Mouse (Mus musculus) lung, embryonic 16.5 days (tissue): ENCODE results near the gene Olfr1301. TPM values are rescaled to one million over a fixed set of nuclear protein-coding genes. Genes with fewer than 3 reads are reported as not detected.

Source experiments
- ATAC-seq: fragments of 200-750 bp; cut with Nextera tagmentation; 2 replicates; pipeline ENCODE4 v1.8.0; 2017; ENCODE audit warnings: low read depth, mild to moderate bottlenecking, moderate library complexity
- H3K27ac ChIP-seq: fragments of 300-500 bp; sonication (generic); 2 replicates; pipeline ENCODE4 v1.5.1; 2014; ENCODE audit warnings: mild to moderate bottlenecking, control low read depth, low read length
- H3K27me3 ChIP-seq: fragments of 300-500 bp; sonication (generic); 2 replicates; pipeline ENCODE4 v1.6.1; 2014; ENCODE audit warnings: low read depth, low read length, mixed read lengths; ENCODE audit not compliant: control insufficient read depth, insufficient read depth
- H3K36me3 ChIP-seq: fragments of 300-500 bp; sonication (generic); 2 replicates; pipeline ENCODE4 v1.6.1; 2014; ENCODE audit warnings: low read length; ENCODE audit not compliant: control insufficient read depth, insufficient read depth
- H3K4me1 ChIP-seq: fragments of 300-500 bp; sonication (generic); replicated peaks from 2 replicates; pipeline ENCODE4 v1.6.1; 2014; ENCODE audit warnings: low read length, mixed read lengths; ENCODE audit not compliant: control insufficient read depth, insufficient read depth
- H3K4me2 ChIP-seq: fragments of 300-500 bp; sonication (generic); 2 replicates; pipeline ENCODE4 v1.6.1; 2014; ENCODE audit warnings: low read depth, low read length, control low read depth
- H3K4me3 ChIP-seq: fragments of 300-500 bp; sonication (generic); 2 replicates; pipeline ENCODE4 v1.5.1; 2014; ENCODE audit warnings: mild to moderate bottlenecking, low read length, control low read depth
- H3K9ac ChIP-seq: fragments of 300-500 bp; sonication (generic); 2 replicates; pipeline ENCODE4 v1.6.1; 2014; ENCODE audit warnings: low read length, control low read depth
- H3K9me3 ChIP-seq: fragments of 300-500 bp; sonication (generic); 2 replicates; pipeline ENCODE4 v1.6.1; 2016; ENCODE audit warnings: low read length; ENCODE audit not compliant: control insufficient read depth
- WGBS: fragments of 180-500 bp; shearing (Covaris S2); extraction: QIAGEN DNeasy Blood & Tissue Kit; methylation state at CpG from one replicate; pipeline ENCODE4 v1.1.7; 2014; 5-methylcytosine and 5-hydroxymethylcytosine counted together
- polyA plus RNA-seq: library from polyadenylated mRNA; unstranded; fragments of >200 nt; fragmentation: Nextera tagmentation; extraction: Ambion mirVana; gene quantifications from 2 replicates; pipeline ENCODE4 v1.2.1, GENCODE M21; 2015

Olfr1301 gene
- not detected in 2 replicates for polyA plus RNA-seq

- no peak within 1 kb of the TSS for H3K27ac ChIP-seq
- WGBS, result 72% methylated on average over 3 of the region's 3 CpGs
- H3K9me3 ChIP-seq, result no peaks in the 10 kb centered on the region
- no peaks in the 10 kb centered on the region for H3K36me3 ChIP-seq
- no peak within 1 kb of the TSS for H3K4me2 ChIP-seq
- no peaks in the 10 kb centered on the region for H3K27me3 ChIP-seq
- no peaks in the 10 kb centered on the region for H3K4me1 ChIP-seq
- H3K9ac ChIP-seq, result no peak within 1 kb of the TSS
- no peak within 1 kb of the TSS for H3K4me3 ChIP-seq
- no peak for ATAC-seq
Measured at GRCm38 (mm10) chr2:111750706-111751105, at the start of gene Olfr1301. Olfr1301 (plus strand) TSS chr2:111751006.

GRCm38 (mm10) chr2:111726739-111727138 lies 24.1 kb upstream of the Olfr1301 start:
- Histone ChIP-seq H3K4me3 (no peak overlapping the region), H3K27me3 (no peaks in the 10 kb centered on the region), H3K36me3 (no peaks in the 10 kb centered on the region), H3K9me3 (no peaks in the 10 kb centered on the region), H3K4me2 (no peak overlapping the region), H3K9ac (no peak overlapping the region), H3K27ac (no peak overlapping the region), H3K4me1 (no peaks in the 10 kb centered on the region)
- no peak for ATAC-seq

GRCm38 (mm10) chr2:111777129-111777528 lies 26.3 kb downstream of the Olfr1301 start, which contains the start of gene Olfr1302:
Olfr1302 (plus strand) TSS chr2:111777429.
- ATAC-seq, result no peak
- Histone ChIP-seq H3K9me3 (no peaks in the 10 kb centered on the region), H3K36me3 (no peaks in the 10 kb centered on the region), H3K27ac (no peak within 1 kb of the TSS), H3K4me2 (no peak within 1 kb of the TSS), H3K27me3 (no peaks in the 10 kb centered on the region), H3K4me1 (no peaks in the 10 kb centered on the region), H3K9ac (no peak within 1 kb of the TSS), H3K4me3 (no peak within 1 kb of the TSS)
- WGBS, result 65% methylated on average over 2 of the region's 2 CpGs

Other genes starting within 250 kb of the Olfr1301 start
- gene Olfr1293-ps, start 225.8 kb upstream of the Olfr1301 start, polyA plus RNA-seq, result not detected in 2 replicates
- not detected in 2 replicates for gene Olfr1294, start 210.7 kb upstream of the Olfr1301 start, polyA plus RNA-seq
- gene Olfr1295, start 181.3 kb upstream of the Olfr1301 start, polyA plus RNA-seq, result not detected in 2 replicates
- gene Olfr1297, start 124.5 kb upstream of the Olfr1301 start, polyA plus RNA-seq, result not detected in 2 replicates
- gene Olfr1298, start 101.8 kb upstream of the Olfr1301 start, polyA plus RNA-seq, result not detected in 2 replicates
- gene Olfr1299, start 89.6 kb upstream of the Olfr1301 start, polyA plus RNA-seq, result not detected in 2 replicates
- gene Olfr1302, start 26.4 kb downstream of the Olfr1301 start, polyA plus RNA-seq, result not detected in 2 replicates
- gene Olfr1303, start 69.3 kb downstream of the Olfr1301 start, polyA plus RNA-seq, result not detected in 2 replicates
- not detected in 2 replicates for gene Olfr1305, start 126.1 kb downstream of the Olfr1301 start, polyA plus RNA-seq
- not detected in 2 replicates for gene Olfr1306, start 165.3 kb downstream of the Olfr1301 start, polyA plus RNA-seq
- not detected in 2 replicates for gene Olfr1307, start 198.4 kb downstream of the Olfr1301 start, polyA plus RNA-seq
- not detected in 2 replicates for gene Olfr1308, start 213.9 kb downstream of the Olfr1301 start, polyA plus RNA-seq
- gene Olfr1309, start 239.3 kb downstream of the Olfr1301 start, polyA plus RNA-seq, result not detected in 2 replicates